Mouse (Mus musculus) erythroblast, embryonic 14.5 days (primary cell): Measurements from ENCODE around the gene Cfap97d1.

Experiments
- GATA1 ChIP-seq: IDR thresholded peaks from 2 replicates; pipeline ENCODE4 v1.6.1; 2012; ENCODE audit warnings: low read length, inconsistent platforms, mixed read lengths
- TAL1 ChIP-seq: IDR thresholded peaks from 3 replicates; pipeline ENCODE4 v1.6.1; 2012; ENCODE audit warnings: low read length, inconsistent platforms, mixed read lengths

DNA sequence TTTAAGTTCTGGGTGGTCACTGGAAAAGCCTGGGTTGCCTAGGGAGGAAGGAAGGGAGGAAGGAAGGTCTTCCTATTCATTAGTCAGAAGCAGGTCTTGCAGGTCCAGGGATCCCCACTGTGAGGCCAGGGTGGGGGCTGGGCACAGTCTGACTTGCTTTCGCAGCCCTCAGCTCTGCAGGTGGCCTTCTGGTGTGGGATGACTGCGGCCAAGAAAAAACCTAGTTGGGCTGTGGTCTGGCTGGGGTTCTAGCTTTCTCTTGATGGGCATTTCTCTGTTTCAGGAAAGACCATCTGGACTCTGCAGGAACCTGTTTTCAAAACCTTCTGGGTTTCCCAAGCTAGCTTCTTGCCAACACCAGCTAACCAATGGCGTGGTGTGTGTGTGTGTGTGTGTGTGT is 41.0 kb upstream of the Cfap97d1 start:
- TF ChIP-seq GATA1, result no peak
- no peak for TF ChIP-seq TAL1
